Mouse (Mus musculus): ENCODE data around the gene Olfr1346. TPM values are rescaled to one million over a fixed set of nuclear protein-coding genes. Genes with fewer than 3 reads are reported as not detected.
"Not testable (repeated sequence)": the region's sequence is repeated elsewhere in the genome, so short reads cannot be mapped to it uniquely, and the experiment has no call there.

The Olfr1346 gene
- not detected in 2 replicates for polyA plus RNA-seq (2015; fragmentation: Nextera tagmentation; extraction: Ambion mirVana)

GRCm38 (mm10) chr7:6466951-6467350 is at the start of gene Olfr1346:
Olfr1346 (plus strand) TSS chr7:6467101.
- no peaks in the 10 kb centered on the region for H3K9me3 ChIP-seq (replicated peaks)
- no peaks in the 10 kb centered on the region for H3K27me3 ChIP-seq
- H3K4me2 ChIP-seq: no peak within 1 kb of the TSS
- no peak within 1 kb of the TSS for H3K9ac ChIP-seq
- no peak for ATAC-seq (replicated peaks; ENCODE audit: insufficient number of reproducible peaks, insufficient read depth, low FRiP score, low read depth)
- H3K27ac ChIP-seq: no peak within 1 kb of the TSS
- no peak within 1 kb of the TSS for H3K4me3 ChIP-seq
- H3K4me1 ChIP-seq (replicated peaks): no peaks in the 10 kb centered on the region
- no peaks in the 10 kb centered on the region for H3K36me3 ChIP-seq

DNA sequence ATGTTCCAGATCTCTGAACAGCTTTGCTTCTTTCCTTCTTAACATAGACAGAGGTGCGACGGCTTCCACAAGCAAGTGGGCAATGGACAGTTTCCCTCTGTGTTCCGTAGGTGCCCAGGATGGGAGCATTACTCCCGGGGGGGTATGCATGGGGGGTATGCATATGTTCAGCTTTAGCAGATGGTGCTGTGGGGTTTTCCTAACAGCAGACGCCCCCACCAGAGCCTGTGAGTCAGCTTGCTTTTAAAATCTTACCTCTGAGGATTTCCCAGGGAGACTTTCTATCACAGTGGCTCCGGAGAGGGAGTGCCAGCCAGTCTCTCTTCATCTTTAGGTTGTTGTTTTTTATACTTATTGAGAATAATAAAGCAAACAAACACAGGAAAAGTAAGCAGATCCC is 47.0 kb upstream of the Olfr1346 start:
- Histone ChIP-seq H3K9ac (no peak overlapping the region), H3K27me3 (0 out of 2 replicates have a peak, but pooled peaks cover 3% of the 10 kb centered on the region), H3K9me3 (replicated peaks) (no peaks in the 10 kb centered on the region), H3K4me2 (no peak overlapping the region), H3K4me3 (no peak overlapping the region), H3K27ac (no peak overlapping the region), H3K4me1 (replicated peaks) (no peaks in the 10 kb centered on the region), H3K36me3 (no peaks in the 10 kb centered on the region)
- WGBS: 76% methylated on average over 6 of the region's 6 CpGs
- no peak for ATAC-seq (replicated peaks; ENCODE audit: insufficient number of reproducible peaks, insufficient read depth, low FRiP score, low read depth)

- H3K36me3 ChIP-seq: no peaks in the 10 kb centered on the region
- 84% methylated on average over 3 of the region's 3 CpGs for WGBS
- no peaks in the 10 kb centered on the region for H3K27me3 ChIP-seq
- no peaks in the 10 kb centered on the region for H3K4me1 ChIP-seq (replicated peaks)
- ATAC-seq (replicated peaks; ENCODE audit: insufficient number of reproducible peaks, insufficient read depth, low FRiP score, low read depth): no peak
- no peak overlapping the region for H3K4me3 ChIP-seq
- H3K9ac ChIP-seq: no peak overlapping the region
- 0 out of 2 replicates have a peak, but pooled peaks cover 6% of the 10 kb centered on the region for H3K9me3 ChIP-seq (replicated peaks)
- no peak overlapping the region for H3K27ac ChIP-seq
- H3K4me2 ChIP-seq: no peak overlapping the region
Measured at GRCm38 (mm10) chr7:6429381-6429780, 37.5 kb upstream of the Olfr1346 start.

GRCm38 (mm10) chr7:6430342-6430741 is 36.6 kb upstream of the Olfr1346 start:
- H3K27ac ChIP-seq: no peak overlapping the region
- H3K36me3 ChIP-seq: no peaks in the 10 kb centered on the region
- no peaks in the 10 kb centered on the region for H3K4me1 ChIP-seq (replicated peaks)
- no peak for ATAC-seq (replicated peaks; ENCODE audit: insufficient number of reproducible peaks, insufficient read depth, low FRiP score, low read depth)
- WGBS: 19% methylated on average over 2 of the region's 2 CpGs
- H3K9ac ChIP-seq: no peak overlapping the region
- H3K9me3 ChIP-seq (replicated peaks): 0 out of 2 replicates have a peak, but pooled peaks cover 6% of the 10 kb centered on the region
- H3K4me2 ChIP-seq: no peak overlapping the region
- no peaks in the 10 kb centered on the region for H3K27me3 ChIP-seq
- no peak overlapping the region for H3K4me3 ChIP-seq

- no peak within 1 kb of the TSS for H3K27ac ChIP-seq
- H3K4me1 ChIP-seq (replicated peaks): no peaks in the 10 kb centered on the region
- H3K4me3 ChIP-seq: no peak within 1 kb of the TSS
- no peaks in the 10 kb centered on the region for H3K27me3 ChIP-seq
- H3K4me2 ChIP-seq: no peak within 1 kb of the TSS
- no peaks in the 10 kb centered on the region for H3K36me3 ChIP-seq
- no peaks in the 10 kb centered on the region for H3K9me3 ChIP-seq (replicated peaks)
- no peak for ATAC-seq (replicated peaks; ENCODE audit: insufficient number of reproducible peaks, insufficient read depth, low FRiP score, low read depth)
- WGBS: 57% methylated on average over 3 of the region's 3 CpGs
- no peak within 1 kb of the TSS for H3K9ac ChIP-seq
Measured at GRCm38 (mm10) chr7:6438388-6438787, 28.5 kb upstream of the Olfr1346 start, which contains the start of gene Olfr1344. Olfr1344 (plus strand) TSS chr7:6438688.

GRCm38 (mm10) chr7:6441173-6441572 is 25.7 kb upstream of the Olfr1346 start:
- no peaks in the 10 kb centered on the region for H3K9me3 ChIP-seq (replicated peaks)
- no peak overlapping the region for H3K27ac ChIP-seq
- H3K4me3 ChIP-seq: no peak overlapping the region
- WGBS: 61% methylated on average over 2 of the region's 2 CpGs
- H3K4me2 ChIP-seq: no peak overlapping the region
- no peaks in the 10 kb centered on the region for H3K36me3 ChIP-seq
- no peaks in the 10 kb centered on the region for H3K4me1 ChIP-seq (replicated peaks)
- H3K27me3 ChIP-seq: no peaks in the 10 kb centered on the region
- no peak overlapping the region for H3K9ac ChIP-seq
- no peak for ATAC-seq (replicated peaks; ENCODE audit: insufficient number of reproducible peaks, insufficient read depth, low FRiP score, low read depth)

DNA sequence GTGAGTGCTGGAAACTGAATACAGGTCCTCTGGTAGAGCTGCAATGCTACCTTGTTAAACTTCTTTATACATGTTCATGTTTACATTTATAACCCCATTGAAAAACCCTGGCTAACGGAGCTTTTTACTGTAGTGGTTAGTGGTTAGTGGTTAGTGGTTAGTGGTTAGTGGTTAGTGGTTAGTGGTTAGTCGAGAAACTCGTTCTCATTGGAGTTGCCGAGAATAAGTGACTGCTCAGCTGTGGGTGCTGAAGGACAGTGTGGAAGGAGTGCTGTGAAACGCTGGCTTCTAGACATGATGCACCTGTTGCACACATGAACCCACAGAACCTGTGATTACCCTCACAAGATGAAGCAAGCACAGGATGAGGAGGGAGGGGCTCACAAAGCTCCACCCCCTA is 19.1 kb upstream of the Olfr1346 start:
- no peak for ATAC-seq (replicated peaks; ENCODE audit: insufficient number of reproducible peaks, insufficient read depth, low FRiP score, low read depth)
- no peak overlapping the region for H3K27ac ChIP-seq
- no peaks in the 10 kb centered on the region for H3K27me3 ChIP-seq
- no peak overlapping the region for H3K4me3 ChIP-seq
- no peaks in the 10 kb centered on the region for H3K4me1 ChIP-seq (replicated peaks)
- H3K36me3 ChIP-seq: no peaks in the 10 kb centered on the region
- H3K9ac ChIP-seq: no peak overlapping the region
- no peaks in the 10 kb centered on the region for H3K9me3 ChIP-seq (replicated peaks)
- H3K4me2 ChIP-seq: no peak overlapping the region
- WGBS: 70% methylated on average over 5 of the region's 5 CpGs

- H3K4me3 ChIP-seq: no peak within 1 kb of the TSS
- no peaks in the 10 kb centered on the region for H3K27me3 ChIP-seq
- H3K4me1 ChIP-seq (replicated peaks): no peaks in the 10 kb centered on the region
- no peak within 1 kb of the TSS for H3K27ac ChIP-seq
- H3K36me3 ChIP-seq: no peaks in the 10 kb centered on the region
- H3K9ac ChIP-seq: no peak within 1 kb of the TSS
- no peaks in the 10 kb centered on the region for H3K9me3 ChIP-seq (replicated peaks)
- no peak within 1 kb of the TSS for H3K4me2 ChIP-seq
- ATAC-seq (replicated peaks; ENCODE audit: insufficient number of reproducible peaks, insufficient read depth, low FRiP score, low read depth): no peak
Measured at GRCm38 (mm10) chr7:6455868-6456267, 11.0 kb upstream of the Olfr1346 start, which contains the start of gene Olfr1336. Olfr1336 (plus strand) TSS chr7:6456168.

GRCm38 (mm10) chr7:6456399-6456798 is 10.5 kb upstream of the Olfr1346 start:
- no peaks in the 10 kb centered on the region for H3K27me3 ChIP-seq

GRCm38 (mm10) chr7:6477633-6478032 is 10.7 kb downstream of the Olfr1346 start:
- H3K9me3 ChIP-seq (replicated peaks); H3K27ac ChIP-seq; H3K9ac ChIP-seq; H3K4me2 ChIP-seq; H3K27me3 ChIP-seq; H3K4me1 ChIP-seq (replicated peaks); H3K4me3 ChIP-seq; H3K36me3 ChIP-seq; ATAC-seq (replicated peaks; ENCODE audit: insufficient number of reproducible peaks, insufficient read depth, low FRiP score, low read depth): not testable (repeated sequence)
- WGBS: 59% methylated on average over 2 of the region's 2 CpGs

More at GRCm38 (mm10) chr7:6456399-6456798, 10.5 kb upstream of the Olfr1346 start:
- Histone ChIP-seq H3K4me3 (no peak overlapping the region), H3K4me1 (replicated peaks) (no peaks in the 10 kb centered on the region), H3K36me3 (no peaks in the 10 kb centered on the region), H3K9me3 (replicated peaks) (no peaks in the 10 kb centered on the region), H3K9ac (no peak overlapping the region), H3K4me2 (no peak overlapping the region), H3K27ac (no peak overlapping the region)
- 40% methylated on average over 3 of the region's 3 CpGs for WGBS
- ATAC-seq (replicated peaks; ENCODE audit: insufficient number of reproducible peaks, insufficient read depth, low FRiP score, low read depth): no peak

- H3K9me3 ChIP-seq (replicated peaks): no peaks in the 10 kb centered on the region
- no peaks in the 10 kb centered on the region for H3K4me1 ChIP-seq (replicated peaks)
- H3K27ac ChIP-seq: no peak within 1 kb of the TSS
- H3K4me3 ChIP-seq: no peak within 1 kb of the TSS
- no peaks in the 10 kb centered on the region for H3K27me3 ChIP-seq
- H3K9ac ChIP-seq: no peak within 1 kb of the TSS
- H3K4me2 ChIP-seq: no peak within 1 kb of the TSS
- 21% methylated on average over 2 of the region's 2 CpGs for WGBS
- no peaks in the 10 kb centered on the region for H3K36me3 ChIP-seq
- ATAC-seq (replicated peaks; ENCODE audit: insufficient number of reproducible peaks, insufficient read depth, low FRiP score, low read depth): no peak
Measured at GRCm38 (mm10) chr7:6486841-6487240, 19.9 kb downstream of the Olfr1346 start, which contains the start of gene Olfr5. Olfr5 (minus strand) TSS chr7:6486941.

DNA sequence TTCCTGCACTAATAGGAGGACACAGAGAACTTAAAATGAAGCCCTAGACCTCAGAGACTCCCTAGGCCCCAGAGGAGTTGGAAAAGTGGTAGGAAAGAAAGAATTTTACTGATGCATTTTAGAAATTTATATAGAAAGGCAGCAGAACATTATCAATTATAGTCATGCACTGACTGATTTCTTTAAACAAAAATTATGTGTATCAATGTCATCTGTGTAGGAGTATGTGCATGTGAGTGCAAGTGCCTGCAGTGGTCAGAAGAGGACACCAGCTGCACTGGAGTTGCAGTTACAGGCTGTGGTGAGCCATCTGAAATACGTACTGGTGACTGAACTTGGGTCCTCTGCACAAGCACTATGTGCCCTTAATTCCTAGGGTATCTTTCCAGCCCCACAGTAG is 32.8 kb downstream of the Olfr1346 start, which contains the start of gene Olfr1347:
Gene Olfr1347 (minus strand): TSS at position 101 of the 400 bp plus-strand sequence.
- 41% methylated on average over 1 of the region's 1 CpGs for WGBS
- H3K9ac ChIP-seq: no peak within 1 kb of the TSS
- ATAC-seq (replicated peaks; ENCODE audit: insufficient number of reproducible peaks, insufficient read depth, low FRiP score, low read depth): no peak
- H3K9me3 ChIP-seq (replicated peaks): peaks cover 3% of the 10 kb centered on the region; the same call in 1 of the 2 replicates
- H3K36me3 ChIP-seq: no peaks in the 10 kb centered on the region
- no peak within 1 kb of the TSS for H3K4me3 ChIP-seq
- H3K27me3 ChIP-seq: no peaks in the 10 kb centered on the region
- no peak within 1 kb of the TSS for H3K27ac ChIP-seq
- H3K4me2 ChIP-seq: no peak within 1 kb of the TSS
- no peaks in the 10 kb centered on the region for H3K4me1 ChIP-seq (replicated peaks)
